Mouse (Mus musculus): ENCODE measurements around the gene Tph2. TPM values are rescaled to one million over a fixed set of nuclear protein-coding genes. Genes with fewer than 3 reads are reported as not detected.

The Tph2 gene
- polyA plus RNA-seq, 1 experiment: not detected

- H3K4me1 ChIP-seq (replicated peaks; ENCODE audit: control insufficient read depth, insufficient read depth, low read length): no peaks in the 10 kb centered on the region
- H3K36me3 ChIP-seq (ENCODE audit: control insufficient read depth, insufficient read depth, low read length): no peaks in the 10 kb centered on the region
- no peaks in the 10 kb centered on the region for H3K27me3 ChIP-seq (ENCODE audit: control insufficient read depth, insufficient read depth, low read length)
- no peak overlapping the region for H3K27ac ChIP-seq (ENCODE audit: control insufficient read depth, insufficient read depth, low read length)
- H3K4me3 ChIP-seq (ENCODE audit: control insufficient read depth, insufficient read depth, low read length): no peak overlapping the region
- no peak for DNase-seq
- TF ChIP-seq CTCF (IDR thresholded peaks at IDR 0.05; ENCODE audit: borderline replicate concordance, control insufficient read depth, extremely low read depth, insufficient read depth, low read length, poor library complexity): no peak
- TF ChIP-seq POLR2A (IDR thresholded peaks at IDR 0.05; ENCODE audit: control insufficient read depth, extremely low read depth, insufficient read depth, low read length, poor library complexity): no peak
- WGBS: 73% methylated on average over 5 of the region's 5 CpGs
Observed at GRCm38 (mm10) chr10:115147308-115147707, 37.5 kb downstream of the Tph2 start.

GRCm38 (mm10) chr10:115146257-115146898 lies 38.4 kb downstream of the Tph2 start:
- no peak for DNase-seq
- TF ChIP-seq CTCF (IDR thresholded peaks at IDR 0.05; ENCODE audit: borderline replicate concordance, control insufficient read depth, extremely low read depth, insufficient read depth, low read length, poor library complexity): no peak
- no peak for TF ChIP-seq POLR2A (IDR thresholded peaks at IDR 0.05; ENCODE audit: control insufficient read depth, extremely low read depth, insufficient read depth, low read length, poor library complexity)
- Histone ChIP-seq H3K36me3 (ENCODE audit: control insufficient read depth, insufficient read depth, low read length) (no peaks in the 10 kb centered on the region), H3K4me3 (ENCODE audit: control insufficient read depth, insufficient read depth, low read length) (no peak overlapping the region), H3K27me3 (ENCODE audit: control insufficient read depth, insufficient read depth, low read length) (no peaks in the 10 kb centered on the region), H3K4me1 (replicated peaks; ENCODE audit: control insufficient read depth, insufficient read depth, low read length) (no peaks in the 10 kb centered on the region), H3K27ac (ENCODE audit: control insufficient read depth, insufficient read depth, low read length) (no peak overlapping the region)
- WGBS: 89% methylated on average over 8 of the region's 8 CpGs

GRCm38 (mm10) chr10:115144542-115144941 lies 40.3 kb downstream of the Tph2 start:
- no peak overlapping the region for H3K4me3 ChIP-seq (ENCODE audit: control insufficient read depth, insufficient read depth, low read length)
- no peaks in the 10 kb centered on the region for H3K4me1 ChIP-seq (replicated peaks; ENCODE audit: control insufficient read depth, insufficient read depth, low read length)
- no peak for TF ChIP-seq POLR2A (IDR thresholded peaks at IDR 0.05; ENCODE audit: control insufficient read depth, extremely low read depth, insufficient read depth, low read length, poor library complexity)
- no peak for TF ChIP-seq CTCF (IDR thresholded peaks at IDR 0.05; ENCODE audit: borderline replicate concordance, control insufficient read depth, extremely low read depth, insufficient read depth, low read length, poor library complexity)
- no peaks in the 10 kb centered on the region for H3K36me3 ChIP-seq (ENCODE audit: control insufficient read depth, insufficient read depth, low read length)
- H3K27ac ChIP-seq (ENCODE audit: control insufficient read depth, insufficient read depth, low read length): no peak overlapping the region
- 39% methylated on average over 5 of the region's 5 CpGs for WGBS
- DNase-seq: no peak
- H3K27me3 ChIP-seq (ENCODE audit: control insufficient read depth, insufficient read depth, low read length): no peaks in the 10 kb centered on the region

- no peaks in the 10 kb centered on the region for H3K4me1 ChIP-seq (replicated peaks; ENCODE audit: control insufficient read depth, insufficient read depth, low read length)
- TF ChIP-seq CTCF (IDR thresholded peaks at IDR 0.05; ENCODE audit: borderline replicate concordance, control insufficient read depth, extremely low read depth, insufficient read depth, low read length, poor library complexity): no peak
- no peak for TF ChIP-seq POLR2A (IDR thresholded peaks at IDR 0.05; ENCODE audit: control insufficient read depth, extremely low read depth, insufficient read depth, low read length, poor library complexity)
- no peak for DNase-seq
- WGBS: 57% methylated on average over 6 of the region's 6 CpGs
- H3K36me3 ChIP-seq (ENCODE audit: control insufficient read depth, insufficient read depth, low read length): no peaks in the 10 kb centered on the region
- no peak overlapping the region for H3K4me3 ChIP-seq (ENCODE audit: control insufficient read depth, insufficient read depth, low read length)
- H3K27me3 ChIP-seq (ENCODE audit: control insufficient read depth, insufficient read depth, low read length): no peaks in the 10 kb centered on the region
- no peak overlapping the region for H3K27ac ChIP-seq (ENCODE audit: control insufficient read depth, insufficient read depth, low read length)
Observed at GRCm38 (mm10) chr10:115143641-115144040, 41.2 kb downstream of the Tph2 start.

GRCm38 (mm10) chr10:115137016-115137415 lies 47.8 kb downstream of the Tph2 start:
- Histone ChIP-seq H3K36me3 (ENCODE audit: control insufficient read depth, insufficient read depth, low read length) (no peaks in the 10 kb centered on the region), H3K27ac (ENCODE audit: control insufficient read depth, insufficient read depth, low read length) (no peak overlapping the region), H3K4me3 (ENCODE audit: control insufficient read depth, insufficient read depth, low read length) (no peak overlapping the region), H3K4me1 (replicated peaks; ENCODE audit: control insufficient read depth, insufficient read depth, low read length) (no peaks in the 10 kb centered on the region), H3K27me3 (ENCODE audit: control insufficient read depth, insufficient read depth, low read length) (no peaks in the 10 kb centered on the region)
- no peak for TF ChIP-seq CTCF (IDR thresholded peaks at IDR 0.05; ENCODE audit: borderline replicate concordance, control insufficient read depth, extremely low read depth, insufficient read depth, low read length, poor library complexity)
- no peak for TF ChIP-seq POLR2A (IDR thresholded peaks at IDR 0.05; ENCODE audit: control insufficient read depth, extremely low read depth, insufficient read depth, low read length, poor library complexity)
- DNase-seq: no peak
- WGBS: 84% methylated on average over 7 of the region's 7 CpGs

- no peak for DNase-seq
Observed at GRCm38 (mm10) chr10:115127907-115128306, 56.9 kb downstream of the Tph2 start.

GRCm38 (mm10) chr10:115125550-115125949 lies 59.3 kb downstream of the Tph2 start:
- no peak for DNase-seq
- Histone ChIP-seq H3K4me1 (replicated peaks; ENCODE audit: control insufficient read depth, insufficient read depth, low read length) (no peaks in the 10 kb centered on the region), H3K27ac (ENCODE audit: control insufficient read depth, insufficient read depth, low read length) (no peak overlapping the region), H3K4me3 (ENCODE audit: control insufficient read depth, insufficient read depth, low read length) (no peak overlapping the region), H3K36me3 (ENCODE audit: control insufficient read depth, insufficient read depth, low read length) (no peaks in the 10 kb centered on the region), H3K27me3 (ENCODE audit: control insufficient read depth, insufficient read depth, low read length) (no peaks in the 10 kb centered on the region)
- TF ChIP-seq CTCF (IDR thresholded peaks at IDR 0.05; ENCODE audit: borderline replicate concordance, control insufficient read depth, extremely low read depth, insufficient read depth, low read length, poor library complexity) (no peak), POLR2A (IDR thresholded peaks at IDR 0.05; ENCODE audit: control insufficient read depth, extremely low read depth, insufficient read depth, low read length, poor library complexity) (no peak)
- 78% methylated on average over 5 of the region's 5 CpGs for WGBS

More at GRCm38 (mm10) chr10:115127907-115128306, 56.9 kb downstream of the Tph2 start:
- WGBS: 56% methylated on average over 1 of the region's 1 CpGs
- no peak overlapping the region for H3K27ac ChIP-seq (ENCODE audit: control insufficient read depth, insufficient read depth, low read length)
- H3K36me3 ChIP-seq (ENCODE audit: control insufficient read depth, insufficient read depth, low read length): no peaks in the 10 kb centered on the region
- H3K4me1 ChIP-seq (replicated peaks; ENCODE audit: control insufficient read depth, insufficient read depth, low read length): no peaks in the 10 kb centered on the region
- H3K4me3 ChIP-seq (ENCODE audit: control insufficient read depth, insufficient read depth, low read length): no peak overlapping the region
- H3K27me3 ChIP-seq (ENCODE audit: control insufficient read depth, insufficient read depth, low read length): no peaks in the 10 kb centered on the region
- TF ChIP-seq CTCF (IDR thresholded peaks at IDR 0.05; ENCODE audit: borderline replicate concordance, control insufficient read depth, extremely low read depth, insufficient read depth, low read length, poor library complexity) (no peak), POLR2A (IDR thresholded peaks at IDR 0.05; ENCODE audit: control insufficient read depth, extremely low read depth, insufficient read depth, low read length, poor library complexity) (no peak)

All from thymus, adult 2 months (tissue).